Mouse (Mus musculus): Measurements from ENCODE around the gene Mctp1. TPM values are rescaled to one million over a fixed set of nuclear protein-coding genes. Genes with fewer than 3 reads are reported as not detected.

The Mctp1 gene
- polyA plus RNA-seq, 1 experiment from 2014 or later, result 1.3 TPM

DNA sequence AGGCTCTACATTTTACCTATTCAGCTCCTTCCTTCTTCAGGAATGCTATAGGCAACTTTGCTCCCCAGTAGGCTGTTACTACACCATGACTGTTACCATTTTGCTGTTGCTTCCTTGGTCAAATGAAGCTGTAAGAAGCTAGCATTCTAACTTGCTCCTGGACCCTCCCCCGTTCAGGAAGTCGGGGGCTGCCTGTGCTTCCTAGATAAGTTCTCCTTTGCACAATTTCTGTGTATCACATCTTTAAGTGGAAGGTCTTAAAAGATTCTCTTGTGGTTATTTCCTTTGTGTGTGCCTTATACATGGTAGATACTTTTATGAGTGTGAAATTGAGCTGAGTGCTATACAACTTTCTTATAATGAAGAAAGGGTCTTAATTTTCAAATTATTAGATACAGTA lies 25.0 kb downstream of the Mctp1 start:
- Histone ChIP-seq H3K4me2 (ENCODE audit: low read depth, low read length) (no peak overlapping the region), H3K4me3 (ENCODE audit: low read depth, low read length) (no peak overlapping the region), H3K36me3 (ENCODE audit: control insufficient read depth, insufficient read depth, low read length) (no peaks in the 10 kb centered on the region), H3K27me3 (replicated peaks; ENCODE audit: control insufficient read depth, insufficient read depth, low read length) (no peaks in the 10 kb centered on the region), H3K4me1 (ENCODE audit: control insufficient read depth, insufficient read depth, low read length) (no peaks in the 10 kb centered on the region), H3K9ac (ENCODE audit: low read depth, low read length) (no peak overlapping the region), H3K27ac (replicated peaks; ENCODE audit: low read depth, low read length) (no peak overlapping the region), H3K9me3 (ENCODE audit: control insufficient read depth, low read length) (no peaks in the 10 kb centered on the region)
- 85% methylated on average over 2 of the region's 2 CpGs for WGBS
- DNase-seq (ENCODE audit: low spot score), result no peak
- no peak for ATAC-seq (ENCODE audit: low read depth)

DNA sequence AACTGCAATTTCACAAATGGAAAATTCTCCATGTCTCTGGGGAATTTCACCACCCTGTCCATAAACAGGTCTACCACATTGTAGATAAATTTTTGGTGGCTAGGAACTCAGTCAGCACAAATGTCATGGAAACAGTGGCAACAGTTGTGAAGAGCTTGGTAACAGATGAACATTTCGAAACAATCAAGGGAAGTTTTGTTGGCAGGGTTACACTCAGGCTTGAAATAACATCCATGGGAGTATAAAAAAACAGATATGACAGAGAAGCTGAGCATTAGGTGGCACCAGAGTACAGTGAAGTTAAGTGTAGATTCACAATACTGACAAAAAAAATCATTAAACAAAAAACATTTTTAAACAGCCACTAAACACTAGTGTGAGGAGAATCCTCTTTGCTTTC lies 26.3 kb downstream of the Mctp1 start:
- Histone ChIP-seq H3K4me3 (ENCODE audit: low read depth, low read length) (no peak overlapping the region), H3K9me3 (ENCODE audit: control insufficient read depth, low read length) (no peaks in the 10 kb centered on the region), H3K4me1 (ENCODE audit: control insufficient read depth, insufficient read depth, low read length) (no peaks in the 10 kb centered on the region), H3K4me2 (ENCODE audit: low read depth, low read length) (no peak overlapping the region), H3K36me3 (ENCODE audit: control insufficient read depth, insufficient read depth, low read length) (no peaks in the 10 kb centered on the region), H3K27ac (replicated peaks; ENCODE audit: low read depth, low read length) (no peak overlapping the region), H3K9ac (ENCODE audit: low read depth, low read length) (no peak overlapping the region), H3K27me3 (replicated peaks; ENCODE audit: control insufficient read depth, insufficient read depth, low read length) (no peaks in the 10 kb centered on the region)
- WGBS, result 90% methylated on average over 1 of the region's 1 CpGs
- ATAC-seq (ENCODE audit: low read depth), result no peak
- DNase-seq (ENCODE audit: low spot score), result no peak

DNA sequence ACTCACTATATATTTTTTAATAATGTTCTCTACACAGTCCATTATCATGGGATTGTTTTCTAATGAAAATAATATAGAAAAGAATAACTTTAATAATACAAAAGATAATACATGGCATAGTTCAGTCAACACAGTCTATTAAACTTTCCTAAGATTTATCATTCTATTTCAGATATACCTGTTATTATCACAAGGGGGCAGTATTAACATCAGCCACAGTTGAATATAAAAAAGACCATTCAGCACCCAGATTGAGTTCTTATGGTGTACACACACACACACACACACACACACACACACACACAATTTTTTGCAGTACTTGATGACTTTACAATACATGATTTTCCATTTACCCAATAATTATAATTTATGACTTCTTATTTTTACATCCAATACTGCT lies 31.0 kb downstream of the Mctp1 start:
- Histone ChIP-seq H3K4me1 (ENCODE audit: control insufficient read depth, insufficient read depth, low read length) (no peaks in the 10 kb centered on the region), H3K27ac (replicated peaks; ENCODE audit: low read depth, low read length) (no peak overlapping the region), H3K4me2 (ENCODE audit: low read depth, low read length) (no peak overlapping the region), H3K9ac (ENCODE audit: low read depth, low read length) (no peak overlapping the region), H3K27me3 (replicated peaks; ENCODE audit: control insufficient read depth, insufficient read depth, low read length) (no peaks in the 10 kb centered on the region), H3K36me3 (ENCODE audit: control insufficient read depth, insufficient read depth, low read length) (no peaks in the 10 kb centered on the region), H3K4me3 (ENCODE audit: low read depth, low read length) (no peak overlapping the region), H3K9me3 (ENCODE audit: control insufficient read depth, low read length) (no peaks in the 10 kb centered on the region)
- no peak for ATAC-seq (ENCODE audit: low read depth)
- no peak for DNase-seq (ENCODE audit: low spot score)

DNA sequence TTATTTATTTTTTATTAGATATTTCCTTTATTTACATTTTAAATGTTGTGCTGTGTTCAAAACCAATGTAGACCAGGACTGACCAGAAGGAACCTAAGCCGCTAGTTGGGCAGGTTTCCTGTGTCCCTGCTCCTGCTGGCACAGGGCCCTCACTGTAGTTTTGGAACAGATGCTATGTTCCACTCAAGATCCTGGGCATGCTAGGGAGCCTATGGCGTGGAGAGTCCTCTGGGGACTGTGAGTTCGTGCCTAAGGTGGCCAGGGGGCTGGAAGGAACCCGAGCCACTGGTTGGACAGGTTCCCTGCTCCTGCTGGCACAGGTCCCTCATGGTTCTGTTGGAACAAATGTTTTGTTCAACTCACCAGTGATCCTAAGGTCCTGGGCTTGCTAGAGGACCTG lies 35.8 kb downstream of the Mctp1 start:
- Histone ChIP-seq H3K27me3 (replicated peaks; ENCODE audit: control insufficient read depth, insufficient read depth, low read length) (no peaks in the 10 kb centered on the region), H3K27ac (replicated peaks; ENCODE audit: low read depth, low read length) (no peak overlapping the region), H3K4me1 (ENCODE audit: control insufficient read depth, insufficient read depth, low read length) (no peaks in the 10 kb centered on the region), H3K9ac (ENCODE audit: low read depth, low read length) (no peak overlapping the region), H3K4me3 (ENCODE audit: low read depth, low read length) (no peak overlapping the region), H3K4me2 (ENCODE audit: low read depth, low read length) (no peak overlapping the region), H3K9me3 (ENCODE audit: control insufficient read depth, low read length) (no peaks in the 10 kb centered on the region), H3K36me3 (ENCODE audit: control insufficient read depth, insufficient read depth, low read length) (no peaks in the 10 kb centered on the region)
- WGBS, result 67% methylated on average over 4 of the region's 4 CpGs
- ATAC-seq (ENCODE audit: low read depth), result no peak
- no peak for DNase-seq (ENCODE audit: low spot score)

DNA sequence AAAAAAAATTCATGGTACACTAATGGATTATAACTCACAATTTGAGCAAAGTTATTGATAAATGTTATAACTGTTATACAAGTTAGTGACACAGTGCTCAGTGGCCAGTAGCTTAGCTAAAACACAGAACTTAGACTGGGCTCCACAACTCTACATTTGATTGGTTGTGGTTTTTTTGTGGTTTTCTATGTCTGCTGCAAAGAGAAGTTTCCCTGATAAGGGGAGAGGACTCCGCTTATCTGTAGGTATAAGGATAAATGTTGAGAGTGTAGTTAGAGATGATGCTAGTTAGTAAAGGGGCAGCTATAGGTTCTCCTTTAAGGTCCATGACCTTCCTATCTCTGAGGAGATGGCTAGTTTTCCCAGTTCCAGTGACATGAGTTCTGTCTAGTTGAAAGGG lies 36.7 kb downstream of the Mctp1 start:
- no peak for ATAC-seq (ENCODE audit: low read depth)
- H3K4me2 ChIP-seq (ENCODE audit: low read depth, low read length), result no peak overlapping the region

DNA sequence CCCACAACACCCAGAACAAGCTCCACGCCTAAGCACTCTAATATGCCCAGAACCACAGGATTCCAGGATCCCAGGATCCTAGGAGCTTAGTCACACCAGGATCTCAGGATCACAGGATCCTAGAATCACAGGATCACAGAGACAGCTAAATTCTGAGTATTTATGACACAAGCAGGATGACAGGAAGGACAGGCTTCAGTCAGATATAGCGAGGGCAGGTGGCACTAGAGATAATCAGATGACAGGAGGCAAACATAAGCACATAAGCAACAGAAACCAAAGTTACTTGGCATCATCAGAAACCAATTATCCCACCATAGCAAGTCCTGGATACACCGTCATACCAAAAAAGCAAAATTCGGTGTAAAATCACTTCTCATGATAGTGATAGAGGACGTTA lies 37.8 kb downstream of the Mctp1 start:
- H3K27ac ChIP-seq (replicated peaks; ENCODE audit: low read depth, low read length), result no peak overlapping the region
- 86% methylated on average over 5 of the region's 5 CpGs for WGBS
- no peak overlapping the region for H3K9ac ChIP-seq (ENCODE audit: low read depth, low read length)
- H3K4me1 ChIP-seq (ENCODE audit: control insufficient read depth, insufficient read depth, low read length), result no peaks in the 10 kb centered on the region
- ATAC-seq (ENCODE audit: low read depth), result no peak
- no peaks in the 10 kb centered on the region for H3K27me3 ChIP-seq (replicated peaks; ENCODE audit: control insufficient read depth, insufficient read depth, low read length)
- DNase-seq (ENCODE audit: low spot score), result no peak
- no peak overlapping the region for H3K4me2 ChIP-seq (ENCODE audit: low read depth, low read length)
- H3K36me3 ChIP-seq (ENCODE audit: control insufficient read depth, insufficient read depth, low read length), result no peaks in the 10 kb centered on the region
- H3K4me3 ChIP-seq (ENCODE audit: low read depth, low read length), result no peak overlapping the region
- H3K9me3 ChIP-seq (ENCODE audit: control insufficient read depth, low read length), result no peaks in the 10 kb centered on the region

More for the DNA sequence above, 36.7 kb downstream of the Mctp1 start:
- no peaks in the 10 kb centered on the region for H3K4me1 ChIP-seq (ENCODE audit: control insufficient read depth, insufficient read depth, low read length)
- no peak overlapping the region for H3K9ac ChIP-seq (ENCODE audit: low read depth, low read length)
- 87% methylated on average over 1 of the region's 1 CpGs for WGBS
- H3K27ac ChIP-seq (replicated peaks; ENCODE audit: low read depth, low read length), result no peak overlapping the region
- no peak for DNase-seq (ENCODE audit: low spot score)
- no peak overlapping the region for H3K4me3 ChIP-seq (ENCODE audit: low read depth, low read length)
- H3K27me3 ChIP-seq (replicated peaks; ENCODE audit: control insufficient read depth, insufficient read depth, low read length), result no peaks in the 10 kb centered on the region
- no peaks in the 10 kb centered on the region for H3K9me3 ChIP-seq (ENCODE audit: control insufficient read depth, low read length)
- no peaks in the 10 kb centered on the region for H3K36me3 ChIP-seq (ENCODE audit: control insufficient read depth, insufficient read depth, low read length)

DNA sequence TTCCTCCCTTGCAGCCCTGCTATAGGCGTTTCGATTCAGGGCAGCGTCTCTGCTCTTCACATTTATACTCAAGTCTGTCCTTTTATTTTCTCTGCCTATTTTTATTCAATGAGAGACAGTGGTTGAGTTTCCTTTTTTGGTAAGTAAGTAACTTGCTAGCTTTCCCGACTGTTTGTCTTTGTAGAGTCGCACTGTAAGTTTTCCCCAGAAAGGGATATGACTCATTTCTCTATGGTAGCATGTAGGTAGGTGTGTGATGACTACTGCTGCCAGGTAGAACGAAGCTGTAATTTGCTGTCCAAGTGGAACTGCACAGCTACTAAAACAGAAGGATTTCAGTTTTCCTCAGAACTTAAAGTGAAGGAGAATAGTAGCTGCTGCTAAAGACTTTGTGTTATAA lies 45.1 kb downstream of the Mctp1 start:
- H3K27ac ChIP-seq (replicated peaks; ENCODE audit: low read depth, low read length), result no peak overlapping the region
- H3K4me3 ChIP-seq (ENCODE audit: low read depth, low read length), result no peak overlapping the region
- no peak for DNase-seq (ENCODE audit: low spot score)
- no peak for ATAC-seq (ENCODE audit: low read depth)
- no peaks in the 10 kb centered on the region for H3K4me1 ChIP-seq (ENCODE audit: control insufficient read depth, insufficient read depth, low read length)
- no peak overlapping the region for H3K9ac ChIP-seq (ENCODE audit: low read depth, low read length)
- WGBS, result 72% methylated on average over 6 of the region's 6 CpGs
- H3K27me3 ChIP-seq (replicated peaks; ENCODE audit: control insufficient read depth, insufficient read depth, low read length), result no peaks in the 10 kb centered on the region
- H3K9me3 ChIP-seq (ENCODE audit: control insufficient read depth, low read length), result no peaks in the 10 kb centered on the region
- H3K36me3 ChIP-seq (ENCODE audit: control insufficient read depth, insufficient read depth, low read length), result no peaks in the 10 kb centered on the region
- no peak overlapping the region for H3K4me2 ChIP-seq (ENCODE audit: low read depth, low read length)

DNA sequence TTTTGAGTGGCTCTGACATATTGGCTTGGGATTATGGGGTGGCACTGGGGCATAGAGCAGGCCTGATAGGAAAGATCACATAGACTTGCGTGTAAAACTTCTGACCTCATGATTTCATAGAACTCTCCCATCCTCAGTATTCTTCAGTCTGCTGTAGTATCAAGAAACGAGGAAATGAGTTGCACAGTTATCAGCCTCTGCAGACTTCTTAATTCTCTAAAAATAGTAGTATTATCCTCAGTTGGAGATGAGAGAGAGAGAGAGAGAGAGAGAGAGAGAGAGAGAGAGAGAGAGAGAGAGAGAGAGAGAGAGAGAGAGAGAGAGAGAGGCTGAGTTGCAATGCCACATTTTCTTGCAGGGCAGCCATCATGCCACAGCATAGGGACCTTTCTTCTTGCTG lies 45.6 kb downstream of the Mctp1 start:
- no peaks in the 10 kb centered on the region for H3K4me1 ChIP-seq (ENCODE audit: control insufficient read depth, insufficient read depth, low read length)
- no peak overlapping the region for H3K4me2 ChIP-seq (ENCODE audit: low read depth, low read length)
- no peaks in the 10 kb centered on the region for H3K27me3 ChIP-seq (replicated peaks; ENCODE audit: control insufficient read depth, insufficient read depth, low read length)
- no peaks in the 10 kb centered on the region for H3K36me3 ChIP-seq (ENCODE audit: control insufficient read depth, insufficient read depth, low read length)
- H3K27ac ChIP-seq (replicated peaks; ENCODE audit: low read depth, low read length), result no peak overlapping the region
- ATAC-seq (ENCODE audit: low read depth) (no peak), DNase-seq (ENCODE audit: low spot score) (no peak)
- WGBS, result 73% methylated on average over 2 of the region's 2 CpGs
- no peak overlapping the region for H3K4me3 ChIP-seq (ENCODE audit: low read depth, low read length)
- no peak overlapping the region for H3K9ac ChIP-seq (ENCODE audit: low read depth, low read length)
- no peaks in the 10 kb centered on the region for H3K9me3 ChIP-seq (ENCODE audit: control insufficient read depth, low read length)

DNA sequence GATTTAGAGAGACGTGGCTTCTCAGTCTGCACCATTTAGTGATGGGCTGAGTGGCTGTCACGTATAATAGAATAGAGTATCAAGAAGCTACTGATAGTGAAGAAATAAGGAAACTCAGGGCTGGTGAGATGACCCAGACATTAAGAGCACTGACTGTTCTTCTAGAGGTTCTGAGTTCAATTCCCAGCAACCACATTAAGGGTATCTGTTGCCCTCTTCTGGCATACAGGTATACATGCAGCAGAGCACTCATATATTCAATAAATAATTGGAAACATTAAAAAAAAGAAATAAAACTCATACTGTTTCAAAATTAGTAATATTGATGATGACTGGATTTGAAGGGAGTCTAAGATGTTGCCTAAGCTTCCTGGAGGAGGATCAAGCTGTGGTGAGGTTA lies 47.6 kb downstream of the Mctp1 start:
- Histone ChIP-seq H3K27me3 (replicated peaks; ENCODE audit: control insufficient read depth, insufficient read depth, low read length) (no peaks in the 10 kb centered on the region), H3K9me3 (ENCODE audit: control insufficient read depth, low read length) (no peaks in the 10 kb centered on the region), H3K9ac (ENCODE audit: low read depth, low read length) (no peak overlapping the region), H3K4me2 (ENCODE audit: low read depth, low read length) (no peak overlapping the region), H3K36me3 (ENCODE audit: control insufficient read depth, insufficient read depth, low read length) (no peaks in the 10 kb centered on the region), H3K4me3 (ENCODE audit: low read depth, low read length) (no peak overlapping the region), H3K27ac (replicated peaks; ENCODE audit: low read depth, low read length) (no peak overlapping the region), H3K4me1 (ENCODE audit: control insufficient read depth, insufficient read depth, low read length) (no peaks in the 10 kb centered on the region)
- DNase-seq (ENCODE audit: low spot score), result no peak
- no peak for ATAC-seq (ENCODE audit: low read depth)
- WGBS, result 79% methylated on average over 2 of the region's 2 CpGs
